Mouse (Mus musculus): ENCODE data around the gene Galp. TPM values are rescaled to one million over a fixed set of nuclear protein-coding genes. Genes with fewer than 3 reads are reported as not detected.
A peak's percentile ranks its signal among the peaks of the same experiment; 100 is the strongest.
"Not testable (repeated sequence)": the region's sequence is repeated elsewhere in the genome, so short reads cannot be mapped to it uniquely, and the experiment has no call there.

Gene Galp
- polyA plus RNA-seq, 1 experiment from 2014 or later, result not detected

DNA sequence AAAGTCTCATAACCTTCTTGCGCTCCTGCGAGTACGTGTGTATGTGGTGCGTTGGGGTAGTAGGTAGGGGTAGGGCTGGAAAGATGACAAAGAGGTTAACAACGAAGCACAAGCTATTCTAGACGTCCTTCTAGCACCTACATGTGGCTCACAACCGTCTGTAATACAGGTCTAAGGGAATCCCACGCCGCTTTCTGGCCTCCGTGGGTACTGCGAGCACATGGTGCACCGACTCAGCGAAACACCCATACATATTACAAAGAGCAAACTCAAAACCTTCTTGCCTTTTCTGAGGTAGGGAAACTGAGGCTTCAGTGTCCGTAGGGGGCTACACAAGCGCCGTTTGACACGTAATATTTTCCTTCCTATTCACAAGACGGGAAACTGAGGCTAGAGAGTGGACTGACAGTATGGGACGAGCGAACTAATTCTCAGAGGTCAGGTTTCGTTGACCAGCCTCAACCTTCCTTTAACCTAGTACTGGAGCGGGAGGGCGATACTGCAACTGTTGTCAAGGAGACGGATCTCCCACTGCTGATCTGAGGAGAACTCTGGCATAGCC is 25.4 kb upstream of the Galp start:
- peak overlapping the region; percentile 61 for H3K27ac ChIP-seq (replicated peaks)
- H3K4me3 ChIP-seq (ENCODE audit: low read depth, low read length), result peak overlapping the region; percentile 49
- ATAC-seq (ENCODE audit: low FRiP score, low TSS enrichment) (peak; percentile 78), DNase-seq (ENCODE audit: low spot score) (peak; percentile 85)
- no peaks in the 10 kb centered on the region for H3K36me3 ChIP-seq (ENCODE audit: control insufficient read depth, insufficient read depth, low read length)
- TF ChIP-seq EP300 (optimal IDR thresholded peaks at IDR 0.05) (no peak), CTCF (IDR thresholded peaks at IDR 0.05; ENCODE audit: low read depth) (peak; percentile 79)
- no peaks in the 10 kb centered on the region for H3K4me1 ChIP-seq (replicated peaks; ENCODE audit: control insufficient read depth, insufficient read depth)
- no peaks in the 10 kb centered on the region for H3K27me3 ChIP-seq (ENCODE audit: control insufficient read depth, insufficient read depth, low read length)
- peak overlapping the region; percentile 79 for H3K4me2 ChIP-seq (replicated peaks; ENCODE audit: low read depth)
- H3K9me3 ChIP-seq (ENCODE audit: control insufficient read depth, low read length), result no peaks in the 10 kb centered on the region
- H3K9ac ChIP-seq (ENCODE audit: low read length), result peak overlapping the region; percentile 19; the same call in 1 of the 2 replicates
- WGBS, result under 1% methylated on average over 24 of the region's 24 CpGs

GRCm38 (mm10) chr7:6172006-6172649 is 24.8 kb upstream of the Galp start, which contains the start of gene Zfp444:
Gene Zfp444, plus strand, starts transcription at chr7:6172226.
- H3K9me3 ChIP-seq (ENCODE audit: control insufficient read depth, low read length), result no peaks in the 10 kb centered on the region
- TF ChIP-seq EP300 (optimal IDR thresholded peaks at IDR 0.05) (no peak), CTCF (IDR thresholded peaks at IDR 0.05; ENCODE audit: low read depth) (no peak)
- 1% methylated on average over 37 of the region's 37 CpGs for WGBS

DNA sequence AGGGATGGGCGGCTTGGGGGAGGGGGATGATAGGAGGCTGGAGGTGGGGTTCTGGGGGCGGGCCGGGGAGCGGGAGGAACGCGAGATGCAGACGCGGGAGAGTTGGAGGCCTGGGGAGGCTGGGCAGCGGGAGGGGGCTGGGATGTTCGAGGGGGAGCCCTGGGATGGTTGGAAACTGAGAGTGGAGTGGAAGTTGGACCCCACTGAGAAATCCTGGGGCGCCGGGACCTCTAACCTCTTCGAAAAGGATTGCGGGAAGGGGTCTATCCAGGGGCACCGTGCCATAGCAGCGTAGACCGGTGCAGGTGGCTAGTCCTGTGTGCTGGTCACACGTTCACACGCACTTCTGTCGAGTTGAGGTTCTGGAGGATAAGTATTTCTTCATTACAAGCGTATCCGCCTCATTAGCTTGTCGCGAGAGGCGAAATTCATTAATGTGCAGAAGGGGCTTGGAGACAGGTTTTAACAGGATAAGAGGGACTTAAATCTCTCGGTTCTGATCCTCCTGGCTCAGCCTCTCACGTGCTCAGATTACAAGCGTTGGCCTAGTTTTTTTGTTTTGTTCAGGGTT is 24.1 kb upstream of the Galp start:
- DNase-seq (ENCODE audit: low spot score) (no peak), ATAC-seq (ENCODE audit: low FRiP score, low TSS enrichment) (peak; percentile 16; the same call in 1 of the 2 replicates)
- Histone ChIP-seq H3K9me3 (ENCODE audit: control insufficient read depth, low read length) (no peaks in the 10 kb centered on the region), H3K27me3 (ENCODE audit: control insufficient read depth, insufficient read depth, low read length) (no peaks in the 10 kb centered on the region), H3K4me3 (ENCODE audit: low read depth, low read length) (peak overlapping the region; percentile 49), H3K4me2 (replicated peaks; ENCODE audit: low read depth) (peak overlapping the region; percentile 79), H3K4me1 (replicated peaks; ENCODE audit: control insufficient read depth, insufficient read depth) (no peaks in the 10 kb centered on the region), H3K36me3 (ENCODE audit: control insufficient read depth, insufficient read depth, low read length) (no peaks in the 10 kb centered on the region), H3K27ac (replicated peaks) (peak overlapping the region; percentile 61), H3K9ac (ENCODE audit: low read length) (peak overlapping the region; percentile 59)
- under 1% methylated on average over 26 of the region's 28 CpGs for WGBS
- no peak for TF ChIP-seq EP300 (optimal IDR thresholded peaks at IDR 0.05)
- TF ChIP-seq CTCF (IDR thresholded peaks at IDR 0.05; ENCODE audit: low read depth), result no peak

More at GRCm38 (mm10) chr7:6172006-6172649, 24.8 kb upstream of the Galp start, which contains the start of gene Zfp444:
- no peaks in the 10 kb centered on the region for H3K27me3 ChIP-seq (ENCODE audit: control insufficient read depth, insufficient read depth, low read length)
- peak; percentile 98 for DNase-seq (ENCODE audit: low spot score)
- peak within 1 kb of the TSS; percentile 59 for H3K9ac ChIP-seq (ENCODE audit: low read length)
- peak within 1 kb of the TSS; percentile 49 for H3K4me3 ChIP-seq (ENCODE audit: low read depth, low read length)
- H3K4me1 ChIP-seq (replicated peaks; ENCODE audit: control insufficient read depth, insufficient read depth), result no peaks in the 10 kb centered on the region
- H3K4me2 ChIP-seq (replicated peaks; ENCODE audit: low read depth), result peak within 1 kb of the TSS; percentile 79
- H3K27ac ChIP-seq (replicated peaks), result peak within 1 kb of the TSS; percentile 61
- ATAC-seq (ENCODE audit: low FRiP score, low TSS enrichment), result peak; percentile 95
- H3K36me3 ChIP-seq (ENCODE audit: control insufficient read depth, insufficient read depth, low read length), result no peaks in the 10 kb centered on the region

- no peaks in the 10 kb centered on the region for H3K27me3 ChIP-seq (ENCODE audit: control insufficient read depth, insufficient read depth, low read length)
- DNase-seq (ENCODE audit: low spot score) (no peak), ATAC-seq (ENCODE audit: low FRiP score, low TSS enrichment) (no peak)
- H3K9ac ChIP-seq (ENCODE audit: low read length), result no peak overlapping the region
- TF ChIP-seq EP300 (optimal IDR thresholded peaks at IDR 0.05), result no peak
- no peak for TF ChIP-seq CTCF (IDR thresholded peaks at IDR 0.05; ENCODE audit: low read depth)
- H3K9me3 ChIP-seq (ENCODE audit: control insufficient read depth, low read length), result no peaks in the 10 kb centered on the region
- no peaks in the 10 kb centered on the region for H3K4me1 ChIP-seq (replicated peaks; ENCODE audit: control insufficient read depth, insufficient read depth)
- H3K4me2 ChIP-seq (replicated peaks; ENCODE audit: low read depth), result no peak overlapping the region
- H3K27ac ChIP-seq (replicated peaks), result no peak overlapping the region
- no peak overlapping the region for H3K4me3 ChIP-seq (ENCODE audit: low read depth, low read length)
- H3K36me3 ChIP-seq (ENCODE audit: control insufficient read depth, insufficient read depth, low read length), result no peaks in the 10 kb centered on the region
- 74% methylated on average over 8 of the region's 8 CpGs for WGBS
Observed at GRCm38 (mm10) chr7:6173872-6174271, 23.0 kb upstream of the Galp start.

GRCm38 (mm10) chr7:6174365-6174987 is 22.4 kb upstream of the Galp start:
- not testable (repeated sequence) for H3K4me3 ChIP-seq (ENCODE audit: low read depth, low read length); H3K27ac ChIP-seq (replicated peaks); H3K9ac ChIP-seq (ENCODE audit: low read length); H3K4me1 ChIP-seq (replicated peaks; ENCODE audit: control insufficient read depth, insufficient read depth); H3K4me2 ChIP-seq (replicated peaks; ENCODE audit: low read depth); DNase-seq (ENCODE audit: low spot score); H3K9me3 ChIP-seq (ENCODE audit: control insufficient read depth, low read length); ATAC-seq (ENCODE audit: low FRiP score, low TSS enrichment); H3K36me3 ChIP-seq (ENCODE audit: control insufficient read depth, insufficient read depth, low read length); H3K27me3 ChIP-seq (ENCODE audit: control insufficient read depth, insufficient read depth, low read length)
- WGBS, result 83% methylated on average over 9 of the region's 9 CpGs
- peak; percentile 50 for TF ChIP-seq CTCF (IDR thresholded peaks at IDR 0.05; ENCODE audit: low read depth)
